Mouse (Mus musculus): Measurements from ENCODE around the gene Gfod2.

- no peak for TF ChIP-seq SMC3 (IDR thresholded peaks at IDR 0.05; ENCODE audit: low read depth, low read length)
- TF ChIP-seq ETS1 (IDR thresholded peaks at IDR 0.05; ENCODE audit: low read depth, low read length): no peak
- no peak for TF ChIP-seq POLR2AphosphoS2 (IDR thresholded peaks at IDR 0.05; ENCODE audit: low read length)
- TF ChIP-seq EP300 (IDR thresholded peaks at IDR 0.05; ENCODE audit: low read depth in 1 of 2, low read length in 2 of 2): no peak
- TF ChIP-seq POLR2A (IDR thresholded peaks at IDR 0.05; ENCODE audit: control insufficient read depth in 1 of 2, insufficient read depth in 1 of 2, low read depth in 1 of 2, low read length in 2 of 2, poor library complexity in 1 of 2): no peak
- no peak for TF ChIP-seq HCFC1 (IDR thresholded peaks at IDR 0.05; ENCODE audit: low read depth, low read length)
- TF ChIP-seq MAFK (IDR thresholded peaks at IDR 0.05; ENCODE audit: borderline replicate concordance, low read depth, low read length): no peak
- no peak for TF ChIP-seq CHD2 (IDR thresholded peaks at IDR 0.05; ENCODE audit: low read length)
Observed at GRCm38 (mm10) chr8:105722861-105723260, 35.6 kb downstream of the Gfod2 start.
